Mouse (Mus musculus) liver, embryonic 16.5 days (tissue): ENCODE measurements at regions not wholly inside any gene's neighbourhood (a gene's known extent, or its start where the extent isn't known, plus 50 kb on each side); places are given as distances from the start of the nearest gene placed in this dataset.

ENCODE experiments used
- ATAC-seq: fragments of 200-750 bp; cut with Nextera tagmentation; 2 replicates; pipeline ENCODE4 v1.8.0; 2017; ENCODE audit warnings: low read depth, mild to moderate bottlenecking, moderate number of reproducible peaks, moderate library complexity
- H3K27ac ChIP-seq: fragments of 300-500 bp; sonication (generic); 2 replicates; pipeline ENCODE4 v1.5.1; 2014; ENCODE audit warnings: mild to moderate bottlenecking, low read length
- H3K27me3 ChIP-seq: fragments of 300-500 bp; sonication (generic); 2 replicates; pipeline ENCODE4 v1.6.1; 2014; ENCODE audit warnings: low read depth, low read length, mixed read lengths; ENCODE audit not compliant: control insufficient read depth, insufficient read depth
- H3K36me3 ChIP-seq: fragments of 300-500 bp; sonication (generic); 2 replicates; pipeline ENCODE4 v1.6.1; 2014; ENCODE audit warnings: mild to moderate bottlenecking; ENCODE audit not compliant: control insufficient read depth, insufficient read depth
- H3K4me1 ChIP-seq: fragments of 300-500 bp; sonication (generic); 2 replicates; pipeline ENCODE4 v1.6.1; 2014; ENCODE audit warnings: low read depth, low read length, mixed read lengths; ENCODE audit not compliant: control insufficient read depth
- H3K4me2 ChIP-seq: fragments of 300-500 bp; sonication (generic); 2 replicates; pipeline ENCODE4 v1.6.1; 2014; ENCODE audit warnings: low read depth, low read length, mixed read lengths
- H3K4me3 ChIP-seq: fragments of 300-500 bp; sonication (generic); 2 replicates; pipeline ENCODE4 v1.5.1; 2014; ENCODE audit warnings: low read depth, mild to moderate bottlenecking, low read length
- H3K9ac ChIP-seq: fragments of 300-500 bp; sonication (generic); 2 replicates; pipeline ENCODE4 v1.6.1; 2014; ENCODE audit warnings: low read depth, low read length
- H3K9me3 ChIP-seq: fragments of 300-500 bp; sonication (generic); replicated peaks from 2 replicates; pipeline ENCODE4 v1.6.1; 2016; ENCODE audit warnings: low read length; ENCODE audit not compliant: control insufficient read depth
- WGBS: fragments of 180-500 bp; shearing (Covaris S2); extraction: QIAGEN DNeasy Blood & Tissue Kit; methylation state at CpG from one replicate; pipeline ENCODE4 v1.1.7; 2014; ENCODE audit not compliant: insufficient replicate concordance; 5-methylcytosine and 5-hydroxymethylcytosine counted together

DNA sequence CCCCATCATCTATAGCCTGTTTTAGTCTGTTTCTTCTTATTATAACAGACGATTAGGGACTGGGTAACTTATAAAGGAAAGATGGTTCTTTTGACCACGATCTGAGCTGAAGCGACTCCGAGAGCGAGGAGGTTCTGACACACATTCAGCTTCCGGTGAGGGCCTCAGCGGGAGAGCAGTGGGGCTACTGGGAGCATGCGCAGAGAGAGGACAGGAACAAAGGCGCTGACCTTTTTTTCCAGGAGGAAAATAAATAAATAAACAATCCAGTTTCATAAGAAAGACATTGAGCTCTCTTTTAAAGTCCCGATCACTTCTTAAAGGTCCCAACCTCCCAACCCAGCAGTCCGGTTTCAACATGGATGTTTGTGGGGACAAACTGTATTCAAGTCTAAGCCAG, 230.6 kb downstream of the Dact1 start:
- no peak overlapping the region for H3K4me3 ChIP-seq
- H3K9me3 ChIP-seq: no peaks in the 10 kb centered on the region
- H3K27ac ChIP-seq: no peak overlapping the region
- no peaks in the 10 kb centered on the region for H3K4me1 ChIP-seq
- 74% methylated on average over 11 of the region's 11 CpGs for WGBS
- no peak overlapping the region for H3K4me2 ChIP-seq
- no peak for ATAC-seq
- H3K9ac ChIP-seq: no peak overlapping the region
- no peaks in the 10 kb centered on the region for H3K27me3 ChIP-seq
- no peaks in the 10 kb centered on the region for H3K36me3 ChIP-seq

DNA sequence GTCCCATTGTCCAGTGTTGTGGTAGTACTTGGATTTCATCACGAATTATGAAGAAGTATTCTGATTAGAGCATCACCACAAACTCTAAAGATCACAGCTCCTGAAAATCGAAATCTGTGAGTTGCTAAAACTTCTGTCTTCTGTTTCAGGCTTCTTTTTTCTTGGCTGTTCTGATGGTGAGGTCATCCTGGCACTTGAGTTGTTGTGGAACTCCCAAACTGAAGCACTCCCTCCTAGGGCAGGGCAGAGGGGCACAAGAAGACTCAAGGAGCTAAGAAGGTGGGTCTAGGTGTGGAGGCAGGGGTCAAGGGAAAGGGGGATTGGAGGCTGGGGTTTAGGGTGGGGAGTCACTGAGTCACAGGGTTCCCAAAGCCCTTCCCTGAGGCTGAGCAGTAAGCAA, 232.3 kb downstream of the Dact1 start:
- ATAC-seq: no peak
- H3K27me3 ChIP-seq: no peaks in the 10 kb centered on the region

DNA sequence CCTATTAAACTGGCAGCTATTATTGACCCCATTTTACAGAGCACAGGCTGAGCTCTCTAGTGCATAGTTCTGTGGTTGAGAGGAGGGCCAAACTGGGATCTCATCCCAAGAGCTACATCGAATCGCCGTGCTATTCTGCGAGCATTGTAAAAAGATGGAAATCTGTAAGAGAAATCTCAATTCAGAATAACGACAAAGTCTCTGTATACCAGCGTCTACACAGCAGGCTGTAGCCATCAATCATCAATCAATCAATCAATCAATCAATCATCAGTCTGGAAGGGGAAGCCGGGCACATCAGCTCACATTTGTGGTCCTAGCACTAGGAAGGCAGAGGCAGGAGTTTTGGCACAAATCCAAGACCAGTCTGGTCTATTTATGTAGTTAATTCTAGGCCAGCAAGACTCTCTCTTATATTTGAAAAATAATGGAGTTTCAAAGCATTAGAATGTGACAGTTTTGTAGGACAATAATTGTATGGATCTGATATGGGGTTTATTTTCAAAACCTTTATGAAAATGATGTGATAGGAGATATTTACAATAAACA, 234.0 kb downstream of the Dact1 start:
- 60% methylated on average over 7 of the region's 7 CpGs for WGBS
- Histone ChIP-seq H3K4me2 (no peak overlapping the region), H3K9me3 (no peaks in the 10 kb centered on the region)

More for the DNA sequence above, 232.3 kb downstream of the Dact1 start:
- Histone ChIP-seq H3K9me3 (no peaks in the 10 kb centered on the region), H3K4me3 (no peak overlapping the region), H3K9ac (no peak overlapping the region), H3K4me1 (no peaks in the 10 kb centered on the region), H3K4me2 (no peak overlapping the region), H3K27ac (no peak overlapping the region), H3K36me3 (no peaks in the 10 kb centered on the region)
- WGBS: 45% methylated on average over 2 of the region's 2 CpGs

DNA sequence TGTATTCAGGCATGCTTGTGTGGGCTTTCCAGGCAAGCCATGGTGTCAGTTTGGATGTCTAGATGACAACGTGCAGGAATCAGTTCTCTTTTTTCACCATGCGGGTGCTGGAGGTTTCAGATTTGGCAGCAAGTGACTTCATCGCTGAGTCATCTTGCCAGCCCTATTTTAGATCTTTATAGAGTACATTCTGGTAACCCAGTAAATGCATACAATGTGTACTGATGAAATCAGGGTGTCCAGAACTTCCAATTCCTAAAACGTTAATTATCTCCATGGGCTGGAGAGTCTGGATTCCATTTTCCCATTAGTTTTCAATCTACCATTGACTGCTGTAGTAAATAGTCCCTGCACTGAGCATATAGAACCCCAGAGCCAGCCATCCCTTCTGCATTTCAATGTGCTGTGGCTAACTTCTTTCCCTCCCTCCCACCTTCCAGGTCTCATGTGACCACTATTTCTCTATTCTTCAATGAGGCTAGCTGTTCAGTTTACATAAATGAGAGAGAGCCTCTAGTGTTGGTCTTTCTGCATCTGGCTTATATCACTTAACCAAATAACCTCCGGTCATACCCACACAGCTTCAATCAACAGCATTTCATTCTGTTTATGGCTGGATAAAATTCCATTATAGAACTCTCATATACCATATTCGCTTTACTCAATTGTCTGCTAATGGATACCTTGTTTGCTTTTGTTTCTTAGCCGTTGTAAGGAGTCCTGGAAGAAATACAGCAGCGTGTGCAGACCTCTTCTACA, 234.9 kb downstream of the Dact1 start:
- H3K27ac ChIP-seq: no peak overlapping the region
- H3K4me1 ChIP-seq: no peaks in the 10 kb centered on the region
- H3K9me3 ChIP-seq: no peaks in the 10 kb centered on the region
- H3K27me3 ChIP-seq: no peaks in the 10 kb centered on the region
- H3K9ac ChIP-seq: no peak overlapping the region
- 42% methylated on average over 8 of the region's 8 CpGs for WGBS
- no peak overlapping the region for H3K4me3 ChIP-seq
- ATAC-seq: no peak
- H3K36me3 ChIP-seq: no peaks in the 10 kb centered on the region
- H3K4me2 ChIP-seq: no peak overlapping the region

More for the DNA sequence above, 234.0 kb downstream of the Dact1 start:
- Histone ChIP-seq H3K27me3 (no peaks in the 10 kb centered on the region), H3K4me1 (no peaks in the 10 kb centered on the region), H3K36me3 (no peaks in the 10 kb centered on the region), H3K9ac (no peak overlapping the region), H3K4me3 (no peak overlapping the region), H3K27ac (no peak overlapping the region)
- ATAC-seq: no peak

DNA sequence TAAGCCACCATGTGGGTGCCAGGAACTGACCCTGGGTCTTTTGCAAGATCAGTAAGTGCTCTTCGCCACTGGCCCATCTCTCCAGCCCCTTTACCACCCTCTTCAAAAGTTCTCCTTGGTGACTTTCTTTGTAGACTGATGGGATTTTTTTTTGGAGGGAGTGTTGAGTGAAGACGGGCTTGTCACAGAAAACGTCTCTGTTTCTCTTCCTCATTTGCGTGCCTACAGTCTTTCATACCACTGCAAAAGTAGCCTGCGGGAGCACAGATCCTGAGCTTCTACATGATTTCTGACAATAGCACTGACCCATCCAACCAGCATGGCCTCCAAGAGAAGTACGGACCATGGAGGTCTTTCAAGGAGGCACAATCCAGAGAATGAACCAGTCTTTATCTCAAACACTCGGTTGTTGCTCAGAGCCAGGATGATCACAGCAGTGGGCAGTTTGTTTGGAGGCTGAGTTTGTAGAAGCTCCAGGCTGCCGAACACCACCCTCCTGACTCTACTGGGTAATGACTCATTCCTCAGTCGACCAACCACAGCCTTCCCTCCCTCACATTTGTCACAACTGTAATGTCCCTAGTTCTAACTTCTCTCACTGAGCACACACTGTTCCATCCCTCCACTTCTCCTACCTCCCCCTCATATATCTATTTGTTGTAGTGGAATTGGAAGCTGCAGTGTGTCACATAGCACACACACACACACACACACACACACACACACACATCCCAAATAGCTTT, 237.0 kb downstream of the Dact1 start:
- no peaks in the 10 kb centered on the region for H3K36me3 ChIP-seq
- no peak overlapping the region for H3K4me3 ChIP-seq
- H3K27ac ChIP-seq: no peak overlapping the region
- no peak overlapping the region for H3K9ac ChIP-seq
- H3K9me3 ChIP-seq: no peaks in the 10 kb centered on the region
- no peak overlapping the region for H3K4me2 ChIP-seq
- H3K4me1 ChIP-seq: no peaks in the 10 kb centered on the region
- ATAC-seq: no peak
- H3K27me3 ChIP-seq: no peaks in the 10 kb centered on the region
- 56% methylated on average over 9 of the region's 9 CpGs for WGBS

DNA sequence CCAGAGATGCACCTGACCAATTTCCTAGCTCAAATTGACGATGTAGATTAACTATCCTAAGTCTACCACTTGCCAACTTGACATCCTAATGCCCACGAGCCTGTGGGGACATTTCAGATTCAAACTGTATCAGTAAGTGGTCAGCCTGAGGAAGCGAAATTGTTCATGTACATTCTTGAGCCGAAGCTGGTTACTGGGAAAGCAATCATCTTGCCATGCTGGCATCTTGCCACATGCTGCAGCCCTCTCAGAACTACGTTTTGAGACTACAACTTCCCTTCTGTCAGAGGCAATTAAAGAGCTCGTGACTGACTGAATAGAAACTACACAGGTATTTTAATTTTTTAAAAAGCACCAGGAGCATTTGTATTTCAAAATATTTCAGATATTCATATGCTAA, 239.7 kb downstream of the Dact1 start:
- H3K4me2 ChIP-seq: no peak overlapping the region
- H3K27me3 ChIP-seq: no peaks in the 10 kb centered on the region
- no peaks in the 10 kb centered on the region for H3K9me3 ChIP-seq
- WGBS: 41% methylated on average over 6 of the region's 6 CpGs
- no peaks in the 10 kb centered on the region for H3K36me3 ChIP-seq
- H3K9ac ChIP-seq: no peak overlapping the region
- no peak for ATAC-seq
- no peak overlapping the region for H3K4me3 ChIP-seq
- H3K27ac ChIP-seq: no peak overlapping the region
- H3K4me1 ChIP-seq: no peaks in the 10 kb centered on the region

DNA sequence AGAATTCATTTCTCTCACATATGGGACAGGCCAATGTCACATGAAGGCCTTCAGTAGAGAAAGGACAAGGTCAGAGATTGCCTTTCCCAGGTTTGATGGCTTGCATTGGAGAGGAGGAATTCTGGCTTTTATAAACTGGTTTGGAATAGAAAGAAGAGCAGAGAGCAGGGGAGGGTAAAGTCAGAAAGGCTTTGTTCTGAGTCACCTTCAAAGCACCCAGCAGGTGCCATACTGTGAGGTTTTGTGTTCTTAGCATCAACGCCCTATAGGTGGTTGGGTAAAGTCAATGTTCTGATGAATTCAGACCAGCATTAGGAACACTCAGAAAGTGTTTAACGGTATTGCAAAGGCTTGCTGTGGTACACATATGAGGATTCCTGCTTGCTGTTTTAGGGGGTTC, 244.5 kb downstream of the Dact1 start:
- no peaks in the 10 kb centered on the region for H3K27me3 ChIP-seq
- no peak overlapping the region for H3K4me3 ChIP-seq
- no peak overlapping the region for H3K4me2 ChIP-seq
- no peaks in the 10 kb centered on the region for H3K4me1 ChIP-seq
- 52% methylated on average over 2 of the region's 2 CpGs for WGBS
- ATAC-seq: no peak
- no peak overlapping the region for H3K27ac ChIP-seq
- no peaks in the 10 kb centered on the region for H3K9me3 ChIP-seq
- no peaks in the 10 kb centered on the region for H3K36me3 ChIP-seq
- no peak overlapping the region for H3K9ac ChIP-seq

DNA sequence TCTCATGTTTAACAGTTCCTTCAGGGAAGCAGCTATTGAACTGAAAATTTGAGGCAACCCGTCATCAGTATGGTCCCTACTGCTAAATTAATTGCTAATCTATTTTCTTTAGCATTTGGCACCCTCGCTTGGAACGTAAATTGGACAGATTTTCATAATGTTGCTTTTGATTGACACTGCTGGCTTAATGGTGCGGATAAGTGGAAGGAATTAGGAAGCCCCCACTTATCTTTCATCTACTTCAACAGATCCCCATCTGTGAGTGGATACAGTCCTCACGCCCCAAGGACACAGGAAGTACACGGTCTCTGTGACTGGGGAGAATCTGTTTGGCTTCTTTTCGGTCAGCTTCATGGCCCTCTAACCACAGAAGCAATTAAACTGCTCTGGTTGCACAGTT, 251.6 kb downstream of the Dact1 start:
- Histone ChIP-seq H3K9ac (no peak overlapping the region), H3K4me2 (no peak overlapping the region), H3K36me3 (no peaks in the 10 kb centered on the region), H3K4me1 (no peaks in the 10 kb centered on the region), H3K4me3 (no peak overlapping the region), H3K27ac (no peak overlapping the region), H3K9me3 (no peaks in the 10 kb centered on the region), H3K27me3 (no peaks in the 10 kb centered on the region)
- WGBS: 50% methylated on average over 7 of the region's 7 CpGs
- no peak for ATAC-seq

DNA sequence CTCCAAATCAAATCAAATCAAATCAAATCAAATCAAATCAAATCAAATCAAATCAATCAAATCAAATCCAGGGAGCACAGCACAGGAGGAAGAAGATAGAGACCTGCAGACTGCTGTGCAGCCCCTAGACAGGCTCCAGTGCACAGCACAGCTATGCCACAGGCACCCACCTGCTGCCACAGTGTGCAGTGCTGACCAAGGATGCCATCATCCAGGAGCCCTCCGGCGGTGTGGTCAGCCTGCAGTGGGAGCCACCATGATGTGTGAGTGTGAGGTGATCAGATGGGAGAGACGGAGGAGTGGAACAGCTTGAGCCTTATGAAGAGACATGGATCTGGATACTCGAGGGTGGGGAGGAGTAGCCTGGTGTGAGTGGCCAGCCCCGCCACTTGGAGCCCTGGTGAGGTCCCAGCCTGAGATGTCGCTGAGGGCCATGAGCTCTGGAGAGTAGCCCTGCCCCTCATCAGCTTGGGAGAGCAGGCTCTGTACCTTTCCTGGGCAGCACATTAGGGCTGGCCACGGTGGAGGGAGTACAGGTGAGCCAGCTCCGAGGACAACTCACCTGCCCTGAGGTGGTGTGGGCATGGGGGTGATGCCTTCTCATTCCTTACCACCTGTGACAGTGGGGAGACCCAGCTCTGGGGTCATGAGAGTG, 252.4 kb downstream of the Dact1 start:
- no peaks in the 10 kb centered on the region for H3K9me3 ChIP-seq
- H3K4me3 ChIP-seq: no peak overlapping the region
- no peak overlapping the region for H3K4me2 ChIP-seq
- no peak overlapping the region for H3K9ac ChIP-seq
- ATAC-seq: no peak
- no peaks in the 10 kb centered on the region for H3K4me1 ChIP-seq
- no peak overlapping the region for H3K27ac ChIP-seq
- H3K36me3 ChIP-seq: no peaks in the 10 kb centered on the region
- no peaks in the 10 kb centered on the region for H3K27me3 ChIP-seq
- 67% methylated on average over 8 of the region's 8 CpGs for WGBS
